Mouse (Mus musculus): Measurements from ENCODE around the gene Rcor3. TPM values are rescaled to one million over a fixed set of nuclear protein-coding genes. Genes with fewer than 3 reads are reported as not detected.

Gene Rcor3
- 10 to 100 TPM; 20.1 to 23.1 TPM for total RNA-seq (2023)

GRCm38 (mm10) chr1:192137926-192138910 lies at the start of gene Rcor3:
TSS of gene Rcor3 (minus strand) at chr1:192138062.

GRCm38 (mm10) chr1:192091806-192092772 lies 45.8 kb downstream of the Rcor3 start, which contains the start of gene Traf5:
TSS of gene Traf5 (minus strand) at chr1:192092559.

Other genes with a start within 250 kb of the Rcor3 start
- 10 to 100 TPM; 10.1 to 10.4 TPM for gene Slc30a1, start 231.3 kb downstream of the Rcor3 start, total RNA-seq (2023)
- not detected for gene Rd3, start 160.7 kb downstream of the Rcor3 start, total RNA-seq (2023)
- 100 to 1,000 TPM; 194 to 203 TPM for gene Traf5, start 45.5 kb downstream of the Rcor3 start, total RNA-seq (2023)
- gene Kcnh1, start 52.7 kb upstream of the Rcor3 start, total RNA-seq (2023), result not detected

Measured in B cell, adult 67 days (primary cell).